Mouse (Mus musculus) c-Kit-positive CD71-positive TER-119-negative erythroid progenitor cells, embryonic 14.5 days (primary cell): Measurements from ENCODE around the gene Ercc4.
"Not testable (repeated sequence)": the region's sequence is repeated elsewhere in the genome, so short reads cannot be mapped to it uniquely, and the experiment has no call there.

ENCODE experiments used
- DNase-seq: peaks from one replicate; pipeline ENCODE4 v3.0.0-alpha.2; 2013; ENCODE audit warnings: low read depth

Ercc4 gene

GRCm38 (mm10) chr16:13109156-13109989 lies at the start of gene Ercc4:
TSS of gene Ercc4 (plus strand) at chr16:13109684.
- peak; percentile 91 for DNase-seq

- DNase-seq: no peak
Measured at GRCm38 (mm10) chr16:13061113-13061512, 48.4 kb upstream of the Ercc4 start.

- no peak for DNase-seq
Measured at GRCm38 (mm10) chr16:13074176-13074575, 35.3 kb upstream of the Ercc4 start.

GRCm38 (mm10) chr16:13080161-13080560 lies 29.3 kb upstream of the Ercc4 start:
- no peak for DNase-seq

- no peak for DNase-seq
Measured at GRCm38 (mm10) chr16:13083155-13083798, 26.2 kb upstream of the Ercc4 start.

GRCm38 (mm10) chr16:13108356-13108755 lies 1.1 kb upstream of the Ercc4 start:
- no peak for DNase-seq

GRCm38 (mm10) chr16:13109990-13110595 lies 609 bp downstream of the Ercc4 start:
- no peak for DNase-seq

GRCm38 (mm10) chr16:13114821-13115220 lies 5.3 kb downstream of the Ercc4 start:
- DNase-seq: no peak

- not testable (repeated sequence) for DNase-seq
Measured at GRCm38 (mm10) chr16:13115466-13115865, 6.0 kb downstream of the Ercc4 start.

GRCm38 (mm10) chr16:13117299-13117966 lies 7.9 kb downstream of the Ercc4 start:
- DNase-seq: peak; percentile 46

GRCm38 (mm10) chr16:13117967-13118430 lies 8.5 kb downstream of the Ercc4 start:
- no peak for DNase-seq

GRCm38 (mm10) chr16:13118754-13119294 lies 9.3 kb downstream of the Ercc4 start:
- DNase-seq: no peak

- DNase-seq: no peak
Measured at GRCm38 (mm10) chr16:13119641-13120350, 10.3 kb downstream of the Ercc4 start.

- no peak for DNase-seq
Measured at GRCm38 (mm10) chr16:13125357-13125756, 15.9 kb downstream of the Ercc4 start.

GRCm38 (mm10) chr16:13127566-13127965 lies 18.1 kb downstream of the Ercc4 start:
- DNase-seq: no peak

- DNase-seq: no peak
Measured at GRCm38 (mm10) chr16:13130412-13130811, 20.9 kb downstream of the Ercc4 start.

GRCm38 (mm10) chr16:13141220-13141619 lies 31.7 kb downstream of the Ercc4 start:
- DNase-seq: no peak

GRCm38 (mm10) chr16:13143932-13144331 lies 34.4 kb downstream of the Ercc4 start:
- DNase-seq: no peak

GRCm38 (mm10) chr16:13144682-13145410 lies 35.4 kb downstream of the Ercc4 start:
- no peak for DNase-seq

GRCm38 (mm10) chr16:13146231-13146630 lies 36.7 kb downstream of the Ercc4 start:
- DNase-seq: no peak
